Comparison of ENCODE assay signal across 12 mouse cellular contexts in genomic region chr7:89770021-89770420, GRCm38 (mm10).
DNase-seq lines count a peak whose midpoint lies in the region; ATAC-seq and TF ChIP-seq lines count a peak whose summit lies in the region.
"Had no signal": no experiment of that assay in that cellular context is flagged by ENCODE, and none has a peak within 500 bp of the region (broad histone marks: within the 10 kb centered on the region; RNA-seq: fewer than 3 reads in every experiment).

No protein-coding gene starts in this region.

- no peaks in the 10 kb centered on the region for H3K27me3 ChIP-seq in limb, embryonic 14.5 days (ENCODE audit: control insufficient read depth, insufficient read depth, low read length)
- H3K27me3 ChIP-seq: neural tube, embryonic 13.5 days had no signal

- H3K4me3 ChIP-seq in layer of hippocampus, adult 2 months: no peak overlapping the region
- no peak overlapping the region for H3K4me3 ChIP-seq in limb, embryonic 14.5 days (replicated peaks; ENCODE audit: low read length)
- H3K4me3 ChIP-seq: erythroblast, embryonic 14.5 days; heart, embryonic 10.5 days; neural tube, embryonic 13.5 days had no signal

- no peak overlapping the region for H3K9ac ChIP-seq in limb, embryonic 14.5 days (ENCODE audit: low read depth, low read length, severe bottlenecking)
- H3K9ac ChIP-seq: neural tube, embryonic 13.5 days had no signal

- 23% methylated on average over 6 of the region's 6 CpGs for WGBS in limb, embryonic 14.5 days

- H3K9me3 ChIP-seq in limb, embryonic 14.5 days (ENCODE audit: control insufficient read depth, low read length): no peaks in the 10 kb centered on the region
- H3K9me3 ChIP-seq: heart, embryonic 10.5 days; neural tube, embryonic 13.5 days had no signal

- H3K4me2 ChIP-seq in limb, embryonic 14.5 days (replicated peaks; ENCODE audit: low read depth, low read length, severe bottlenecking): no peak overlapping the region
- H3K4me2 ChIP-seq: neural tube, embryonic 13.5 days had no signal

- TF ChIP-seq CTCF in layer of hippocampus, adult 2 months (conservative IDR thresholded peaks at IDR 0.05): no peak
- TF ChIP-seq CTCF in brain, embryonic 14.5 days (IDR thresholded peaks at IDR 0.05; ENCODE audit: borderline replicate concordance, extremely low read depth, insufficient read depth, insufficient read length): no peak

- peaks cover 21% of the 10 kb centered on the region for H3K4me1 ChIP-seq in limb, embryonic 14.5 days (ENCODE audit: control insufficient read depth, insufficient read depth, low read length)

- peak overlapping the region; percentile 56 for H3K27ac ChIP-seq in layer of hippocampus, adult 2 months
- peak overlapping the region; percentile 82 for H3K27ac ChIP-seq in limb, embryonic 14.5 days (replicated peaks; ENCODE audit: low read depth, low read length)
- H3K27ac ChIP-seq: heart, embryonic 10.5 days; neural tube, embryonic 13.5 days had no signal

- ATAC-seq in limb, embryonic 14.5 days (ENCODE audit: low FRiP score, low read depth): peak; percentile 44

- DNase-seq in layer of hippocampus, adult 2 months (ENCODE audit: low spot score in 2 of 2): no peak
- DNase-seq in layer of hippocampus, adult 9-10 months (ENCODE audit: low spot score): no peak
- peak; percentile 36 for DNase-seq in brain, embryonic 14.5 days (ENCODE audit: low read depth)
- peak; percentile 72 for DNase-seq in cerebellum, adult 9-11 months
- DNase-seq in limb, embryonic 14.5 days (ENCODE audit: low spot score): no peak
- DNase-seq in heart, adult 11 months: no peak
- no peak for DNase-seq in layer of hippocampus, postnatal 25 days (ENCODE audit: extremely low spot score in 1 of 2, low spot score in 1 of 2)
- DNase-seq: adrenal gland, adult 8-10 months; spleen, adult 18-20 months had no signal

- no peak for TF ChIP-seq POLR2A in brain, embryonic 14.5 days (IDR thresholded peaks at IDR 0.05; ENCODE audit: borderline replicate concordance, extremely low read depth, insufficient read depth, insufficient read length, poor library complexity, severe bottlenecking)
- TF ChIP-seq POLR2A in limb, embryonic 14.5 days (IDR thresholded peaks at IDR 0.05; ENCODE audit: borderline replicate concordance, extremely low read depth, insufficient read depth, insufficient read length): no peak

- no peaks in the 10 kb centered on the region for H3K36me3 ChIP-seq in limb, embryonic 14.5 days (ENCODE audit: control insufficient read depth, insufficient read depth, low read length)
- H3K36me3 ChIP-seq: heart, embryonic 10.5 days; neural tube, embryonic 13.5 days had no signal

Comparison
In these comparisons a context has a peak if more than half of its experiments do, and no peak if none do; other contexts are left out.
1. DNase-seq: peak in brain, embryonic 14.5 days (single experiment) and cerebellum, adult 9-11 months (single experiment); none in layer of hippocampus, adult 2 months (0 of 2), layer of hippocampus, adult 9-10 months (single experiment), limb, embryonic 14.5 days (single experiment), heart, adult 11 months (single experiment) and layer of hippocampus, postnatal 25 days (0 of 2).